Mouse (Mus musculus) E14TG2a.4 (cell line): Measurements from ENCODE around the gene Disp1.

ENCODE experiments used
- CTCF ChIP-seq: conservative IDR thresholded peaks from 2 replicates; pipeline ENCODE4 v1.5.1; 2014; ENCODE audit warnings: low read length
- NANOG ChIP-seq: IDR thresholded peaks from 2 replicates; pipeline ENCODE4 v1.6.1; 2014; ENCODE audit warnings: borderline replicate concordance, low read length, mixed read lengths
- POU5F1 ChIP-seq: IDR thresholded peaks from 2 replicates; pipeline ENCODE4 v1.6.1; 2014; ENCODE audit warnings: low read length, borderline replicate concordance

GRCm38 (mm10) chr1:183116441-183116840, 104.9 kb downstream of the Disp1 start:
- TF ChIP-seq CTCF = no peak
- no peak for TF ChIP-seq NANOG
- no peak for TF ChIP-seq POU5F1
